Mouse (Mus musculus): ENCODE measurements around the gene Cldn1. TPM values are rescaled to one million over a fixed set of nuclear protein-coding genes. Genes with fewer than 3 reads are reported as not detected.

The Cldn1 gene
- polyA plus RNA-seq, 1 experiment from 2014 or later = 2.1 TPM

GRCm38 (mm10) chr16:26360694-26361093 is 10.9 kb downstream of the Cldn1 start:
- 16% methylated on average over 3 of the region's 3 CpGs for WGBS
- no peak for ATAC-seq
- no peaks in the 10 kb centered on the region for H3K9me3 ChIP-seq (replicated peaks)
- no peak overlapping the region for H3K27ac ChIP-seq
- H3K4me1 ChIP-seq = no peaks in the 10 kb centered on the region
- H3K9ac ChIP-seq = no peak overlapping the region
- H3K27me3 ChIP-seq = no peaks in the 10 kb centered on the region
- no peak overlapping the region for H3K4me3 ChIP-seq
- no peak overlapping the region for H3K4me2 ChIP-seq
- H3K36me3 ChIP-seq (ENCODE audit: poor library complexity, severe bottlenecking) = no peaks in the 10 kb centered on the region

GRCm38 (mm10) chr16:26359619-26360018 is 12.0 kb downstream of the Cldn1 start:
- Histone ChIP-seq H3K36me3 (ENCODE audit: poor library complexity, severe bottlenecking) (no peaks in the 10 kb centered on the region), H3K4me3 (no peak overlapping the region), H3K4me1 (no peaks in the 10 kb centered on the region), H3K27ac (no peak overlapping the region), H3K4me2 (no peak overlapping the region), H3K9me3 (replicated peaks) (no peaks in the 10 kb centered on the region), H3K27me3 (no peaks in the 10 kb centered on the region), H3K9ac (no peak overlapping the region)
- no peak for ATAC-seq
- 66% methylated on average over 4 of the region's 4 CpGs for WGBS

- Histone ChIP-seq H3K9me3 (replicated peaks) (no peaks in the 10 kb centered on the region), H3K27me3 (no peaks in the 10 kb centered on the region), H3K36me3 (ENCODE audit: poor library complexity, severe bottlenecking) (no peaks in the 10 kb centered on the region), H3K9ac (no peak overlapping the region), H3K4me3 (no peak overlapping the region), H3K4me2 (no peak overlapping the region), H3K4me1 (no peaks in the 10 kb centered on the region), H3K27ac (no peak overlapping the region)
- WGBS = 95% methylated on average over 5 of the region's 5 CpGs
- ATAC-seq = no peak
These were observed 12.7 kb downstream of the Cldn1 start for GRCm38 (mm10) chr16:26358898-26359297.

- Histone ChIP-seq H3K4me2 (no peak overlapping the region), H3K36me3 (ENCODE audit: poor library complexity, severe bottlenecking) (no peaks in the 10 kb centered on the region), H3K9me3 (replicated peaks) (no peaks in the 10 kb centered on the region), H3K4me1 (no peaks in the 10 kb centered on the region), H3K4me3 (no peak overlapping the region), H3K27ac (no peak overlapping the region), H3K27me3 (no peaks in the 10 kb centered on the region), H3K9ac (no peak overlapping the region)
- no peak for ATAC-seq
- WGBS = 74% methylated on average over 5 of the region's 5 CpGs
These were observed 13.5 kb downstream of the Cldn1 start for GRCm38 (mm10) chr16:26357863-26358780.

- Histone ChIP-seq H3K4me1 (no peaks in the 10 kb centered on the region), H3K9me3 (replicated peaks) (no peaks in the 10 kb centered on the region), H3K4me3 (no peak overlapping the region), H3K9ac (no peak overlapping the region), H3K36me3 (ENCODE audit: poor library complexity, severe bottlenecking) (no peaks in the 10 kb centered on the region), H3K4me2 (no peak overlapping the region), H3K27ac (no peak overlapping the region), H3K27me3 (no peaks in the 10 kb centered on the region)
- 83% methylated on average over 1 of the region's 1 CpGs for WGBS
- ATAC-seq = no peak
These were observed 16.1 kb downstream of the Cldn1 start for GRCm38 (mm10) chr16:26355513-26355912.

GRCm38 (mm10) chr16:26350786-26351185 is 20.9 kb downstream of the Cldn1 start:
- 85% methylated on average over 4 of the region's 4 CpGs for WGBS
- Histone ChIP-seq H3K4me3 (no peak overlapping the region), H3K27ac (no peak overlapping the region), H3K27me3 (no peaks in the 10 kb centered on the region), H3K4me2 (no peak overlapping the region), H3K9me3 (replicated peaks) (no peaks in the 10 kb centered on the region), H3K9ac (no peak overlapping the region), H3K36me3 (ENCODE audit: poor library complexity, severe bottlenecking) (no peaks in the 10 kb centered on the region), H3K4me1 (no peaks in the 10 kb centered on the region)
- no peak for ATAC-seq

GRCm38 (mm10) chr16:26348809-26349208 is 22.8 kb downstream of the Cldn1 start:
- Histone ChIP-seq H3K27me3 (no peaks in the 10 kb centered on the region), H3K36me3 (ENCODE audit: poor library complexity, severe bottlenecking) (no peaks in the 10 kb centered on the region), H3K9me3 (replicated peaks) (no peaks in the 10 kb centered on the region), H3K27ac (no peak overlapping the region), H3K4me1 (no peaks in the 10 kb centered on the region), H3K4me2 (no peak overlapping the region), H3K9ac (no peak overlapping the region), H3K4me3 (no peak overlapping the region)
- WGBS = 62% methylated on average over 1 of the region's 1 CpGs
- ATAC-seq = no peak

- H3K27me3 ChIP-seq = no peaks in the 10 kb centered on the region
- H3K4me3 ChIP-seq = no peak overlapping the region
- no peaks in the 10 kb centered on the region for H3K4me1 ChIP-seq
- H3K9ac ChIP-seq = no peak overlapping the region
- no peaks in the 10 kb centered on the region for H3K36me3 ChIP-seq (ENCODE audit: poor library complexity, severe bottlenecking)
- no peak overlapping the region for H3K27ac ChIP-seq
- ATAC-seq = no peak
- 87% methylated on average over 7 of the region's 7 CpGs for WGBS
- H3K4me2 ChIP-seq = no peak overlapping the region
- no peaks in the 10 kb centered on the region for H3K9me3 ChIP-seq (replicated peaks)
These were observed 55.4 kb downstream of the Cldn1 start for GRCm38 (mm10) chr16:26316281-26316680.

GRCm38 (mm10) chr16:26314815-26315214 is 56.8 kb downstream of the Cldn1 start:
- Histone ChIP-seq H3K27ac (no peak overlapping the region), H3K27me3 (no peaks in the 10 kb centered on the region), H3K9me3 (replicated peaks) (no peaks in the 10 kb centered on the region), H3K4me2 (no peak overlapping the region), H3K4me3 (no peak overlapping the region), H3K4me1 (no peaks in the 10 kb centered on the region), H3K36me3 (ENCODE audit: poor library complexity, severe bottlenecking) (no peaks in the 10 kb centered on the region), H3K9ac (no peak overlapping the region)
- 72% methylated on average over 13 of the region's 13 CpGs for WGBS
- peak; percentile 66; the same call in 1 of the 2 replicates for ATAC-seq

- Histone ChIP-seq H3K27me3 (no peaks in the 10 kb centered on the region), H3K4me3 (no peak overlapping the region), H3K36me3 (ENCODE audit: poor library complexity, severe bottlenecking) (no peaks in the 10 kb centered on the region), H3K4me1 (no peaks in the 10 kb centered on the region), H3K4me2 (no peak overlapping the region), H3K27ac (no peak overlapping the region), H3K9me3 (replicated peaks) (no peaks in the 10 kb centered on the region), H3K9ac (no peak overlapping the region)
- peak; percentile 61; the same call in 1 of the 2 replicates for ATAC-seq
- 55% methylated on average over 2 of the region's 2 CpGs for WGBS
These were observed 62.2 kb downstream of the Cldn1 start for GRCm38 (mm10) chr16:26309402-26309801.
